Mouse (Mus musculus) left cerebral cortex, adult 2 months (tissue): ENCODE data around the gene Spp2. TPM values are rescaled to one million over a fixed set of nuclear protein-coding genes. Genes with fewer than 3 reads are reported as not detected.
A peak's percentile ranks its signal among the peaks of the same experiment; 100 is the strongest.

Experiments
- DNase-seq, 2 experiments: peaks; one replicate each; pipeline ENCODE4 v3.0.0; 2021 to 2022; ENCODE audit warnings: low spot score in 2 of 2, mixed read lengths in 1 of 2; ENCODE audit errors: extremely low spot score in 1 of 2
- H3K27ac ChIP-seq: fragments of 200-600 bp; 2 replicates; pipeline ENCODE4 v1.8.1; 2022
- H3K4me3 ChIP-seq: fragments of 200-600 bp; 2 replicates; pipeline ENCODE4 v1.8.1; 2022
- CTCF ChIP-seq: fragments of 200-600 bp; IDR thresholded peaks from 2 replicates; pipeline ENCODE4 v1.8.1; 2022; ENCODE audit warnings: antibody characterized with exemption, mild to moderate bottlenecking, moderate library complexity
- intact Hi-C: fragments of 180-260 bp; cut with DNase I; formaldehyde crosslinking; loops from one replicate; pipeline ENCODE4 v1.15.1; 2025
- total RNA-seq, 2 experiments: library from RNA; stranded (reverse); gene quantifications; 2 replicates each; pipeline ENCODE4 v1.2.3; 2021

Spp2 gene
- total RNA-seq, 2 experiments from 2014 or later: not detected

DNA sequence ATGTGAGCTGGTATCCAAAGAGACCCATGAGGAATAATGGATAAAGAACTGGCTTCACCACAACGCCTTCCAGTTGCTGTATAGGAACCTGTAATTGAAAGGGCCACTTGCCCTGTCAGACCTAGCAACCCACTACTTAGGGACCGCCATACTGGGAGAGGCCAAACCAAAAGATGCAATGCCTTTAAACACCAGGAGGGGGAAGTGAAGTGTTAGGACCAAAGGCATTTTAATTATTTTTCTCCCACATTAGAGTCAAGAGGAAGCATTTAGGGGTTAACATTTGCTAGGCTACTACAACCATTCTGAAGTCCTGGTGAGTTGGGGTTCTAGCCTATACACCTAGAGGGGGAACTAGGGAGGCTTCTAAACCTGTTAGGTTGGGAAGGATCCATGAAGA is 67.1 kb downstream of the Spp2 start:
- no peak for DNase-seq
- Histone ChIP-seq H3K4me3 (no peak overlapping the region), H3K27ac (no peak overlapping the region)
- intact Hi-C loops: no loop called here
- peak; percentile 24 for TF ChIP-seq CTCF

- TF ChIP-seq CTCF: no peak
- no peak for DNase-seq
- no peak overlapping the region for H3K4me3 ChIP-seq
- intact Hi-C loops: no loop called here
- H3K27ac ChIP-seq: no peak overlapping the region
Measured at GRCm38 (mm10) chr1:88474598-88474997, 67.8 kb downstream of the Spp2 start.

GRCm38 (mm10) chr1:88475502-88475953 is 68.8 kb downstream of the Spp2 start:
- H3K4me3 ChIP-seq: no peak overlapping the region
- intact Hi-C loops: no loop called here
- DNase-seq: no peak
- no peak for TF ChIP-seq CTCF
- no peak overlapping the region for H3K27ac ChIP-seq

Other genes with a start within 250 kb of the Spp2 start
- gene Ugt1a5, start 240.9 kb upstream of the Spp2 start, total RNA-seq: under 1 TPM in 1 of 2 experiments, not detected in 1; 0.34 TPM
- not detected for gene Ugt1a2, start 206.4 kb upstream of the Spp2 start, total RNA-seq
- 1 to 10 TPM; 1.8 to 1.9 TPM for gene Dnajb3, start 201.2 kb upstream of the Spp2 start, total RNA-seq
- under 1 TPM in 1 of 2 experiments, not detected in 1; 0.32 TPM for gene Ugt1a1, start 195.0 kb upstream of the Spp2 start, total RNA-seq
- under 1 TPM in 1 of 2 experiments, not detected in 1; 0.19 TPM for gene Mroh2a, start 180.0 kb upstream of the Spp2 start, total RNA-seq
- 10 to 100 TPM; 45.8 to 47.2 TPM for gene Hjurp, start 129.3 kb upstream of the Spp2 start, total RNA-seq
- gene Trpm8, start 129.3 kb upstream of the Spp2 start, total RNA-seq: under 1 TPM; 0.23 to 0.26 TPM
- not detected for gene Glrp1, start 103.1 kb downstream of the Spp2 start, total RNA-seq